Mouse (Mus musculus) kidney, adult 11 months (tissue): ENCODE results near the gene H2-T24.
"Not testable (repeated sequence)": the region's sequence is repeated elsewhere in the genome, so short reads cannot be mapped to it uniquely, and the experiment has no call there.

Source experiments
- DNase-seq: peaks from one replicate; pipeline ENCODE4 v3.0.0; 2022

Gene H2-T24

GRCm38 (mm10) chr17:36020191-36021073 is at the start of gene H2-T24:
H2-T24 (minus strand) TSS chr17:36020560.
- DNase-seq = peak; percentile 87

- DNase-seq = peak; percentile 75
These were observed 40.5 kb upstream of the H2-T24 start for GRCm38 (mm10) chr17:36060829-36061228.

- DNase-seq = peak; percentile 71
These were observed 38.0 kb upstream of the H2-T24 start, which contains the start of gene Gm11127 for GRCm38 (mm10) chr17:36058362-36058761. Gm11127 (minus strand) TSS chr17:36058371.

- DNase-seq = not testable (repeated sequence)
These were observed 37.6 kb upstream of the H2-T24 start for GRCm38 (mm10) chr17:36057927-36058326.

- peak; percentile 42 for DNase-seq
These were observed 22.9 kb upstream of the H2-T24 start for GRCm38 (mm10) chr17:36043286-36043685.

- DNase-seq = peak; percentile 90
These were observed 22.3 kb upstream of the H2-T24 start, which contains the start of the genes H2-T22 and Gm6034 for GRCm38 (mm10) chr17:36042610-36043169. H2-T22 (minus strand) TSS chr17:36042747. Gm6034 (plus strand) TSS chr17:36042961.

- DNase-seq = not testable (repeated sequence)
These were observed 21.7 kb upstream of the H2-T24 start for GRCm38 (mm10) chr17:36042055-36042454.

GRCm38 (mm10) chr17:36040604-36041003 is 20.2 kb upstream of the H2-T24 start:
- not testable (repeated sequence) for DNase-seq

GRCm38 (mm10) chr17:36036126-36036525 is 15.8 kb upstream of the H2-T24 start:
- not testable (repeated sequence) for DNase-seq

- DNase-seq = peak; percentile 78
These were observed 14.8 kb upstream of the H2-T24 start for GRCm38 (mm10) chr17:36035010-36035638.

GRCm38 (mm10) chr17:36034524-36034923 is 14.2 kb upstream of the H2-T24 start:
- DNase-seq = not testable (repeated sequence)

GRCm38 (mm10) chr17:36032351-36032875 is 12.1 kb upstream of the H2-T24 start, which contains the start of gene H2-T23:
H2-T23 (minus strand) TSS chr17:36032855.
- DNase-seq = peak; percentile 79

- DNase-seq = peak; percentile 73
These were observed 11.4 kb upstream of the H2-T24 start for GRCm38 (mm10) chr17:36031583-36032331.

GRCm38 (mm10) chr17:36030703-36031582 is 10.6 kb upstream of the H2-T24 start:
- DNase-seq = not testable (repeated sequence)

GRCm38 (mm10) chr17:36030046-36030702 is 9.8 kb upstream of the H2-T24 start:
- not testable (repeated sequence) for DNase-seq

- no peak for DNase-seq
These were observed 8.7 kb upstream of the H2-T24 start for GRCm38 (mm10) chr17:36028879-36029619.

GRCm38 (mm10) chr17:36027663-36028062 is 7.3 kb upstream of the H2-T24 start:
- DNase-seq = no peak

- DNase-seq = no peak
These were observed 5.5 kb upstream of the H2-T24 start for GRCm38 (mm10) chr17:36025901-36026300.

GRCm38 (mm10) chr17:36025197-36025596 is 4.8 kb upstream of the H2-T24 start:
- DNase-seq = no peak
